Mouse (Mus musculus) heart, adult 2 months (tissue): ENCODE data around the gene Serping1. TPM values are rescaled to one million over a fixed set of nuclear protein-coding genes. Genes with fewer than 3 reads are reported as not detected.
A peak's percentile ranks its signal among the peaks of the same experiment; 100 is the strongest.
"Not testable (repeated sequence)": the region's sequence is repeated elsewhere in the genome, so short reads cannot be mapped to it uniquely, and the experiment has no call there.

Experiments used
- DNase-seq, 2 experiments: peaks; one replicate each; pipeline ENCODE4 v3.0.0; 2021
- H3K27ac ChIP-seq: fragments of 200-600 bp; 2 replicates; pipeline ENCODE4 v1.8.1; 2022
- H3K27me3 ChIP-seq: fragments of 200-500 bp; 2 replicates; pipeline ENCODE4 v1.6.1; 2012; ENCODE audit warnings: mild to moderate bottlenecking, low read length, inconsistent platforms, mixed read lengths; ENCODE audit not compliant: control insufficient read depth, insufficient read depth
- H3K36me3 ChIP-seq: fragments of 200-500 bp; 2 replicates; pipeline ENCODE4 v1.6.1; 2012; ENCODE audit warnings: low read length, inconsistent platforms; ENCODE audit not compliant: control insufficient read depth, insufficient read depth
- H3K4me1 ChIP-seq: fragments of 200-500 bp; 2 replicates; pipeline ENCODE4 v1.6.1; 2011; ENCODE audit warnings: low read length; ENCODE audit not compliant: control insufficient read depth, insufficient read depth
- H3K4me3 ChIP-seq: fragments of 200-600 bp; 2 replicates; pipeline ENCODE4 v1.8.1; 2022
- H3K79me2 ChIP-seq: fragments of 200-500 bp; replicated peaks from 2 replicates; pipeline ENCODE4 v1.6.1; 2012; ENCODE audit warnings: mild to moderate bottlenecking, inconsistent platforms, low read length, moderate library complexity, mixed read lengths; ENCODE audit not compliant: control insufficient read depth, insufficient read depth
- H3K9ac ChIP-seq: fragments of 200-500 bp; 2 replicates; pipeline ENCODE4 v1.6.1; 2012; ENCODE audit warnings: low read depth, mild to moderate bottlenecking, control low read depth, inconsistent platforms, low read length, mixed read lengths
- CTCF ChIP-seq: fragments of 200-600 bp; IDR thresholded peaks from 2 replicates; pipeline ENCODE4 v1.8.1; 2022; ENCODE audit warnings: antibody characterized with exemption, mild to moderate bottlenecking, moderate library complexity
- EP300 ChIP-seq: fragments of 200-500 bp; IDR thresholded peaks from 2 replicates; pipeline ENCODE4 v1.6.1; 2011; ENCODE audit warnings: low read depth, low read length, control low read depth; ENCODE audit not compliant: insufficient read depth
- POLR2A ChIP-seq: fragments of 200-500 bp; IDR thresholded peaks from 2 replicates; pipeline ENCODE4 v1.6.1; 2011; ENCODE audit warnings: mild to moderate bottlenecking, low read depth, low read length, control low read depth; ENCODE audit not compliant: insufficient read depth
- WGBS: fragments of 180-500 bp; shearing (Covaris S2); methylation state at CpG from one replicate; pipeline ENCODE4 v1.1.7; 2018; 5-methylcytosine and 5-hydroxymethylcytosine counted together
- intact Hi-C: fragments of 180-260 bp; cut with DNase I; formaldehyde crosslinking; loops from one replicate; pipeline ENCODE4 v1.15.1; 2025
- polyA plus RNA-seq: library from polyadenylated mRNA; depleted of rRNA; stranded (reverse); fragments of >200 nt; gene quantifications from 2 replicates; pipeline ENCODE4 v1.2.3, GENCODE M21; 2012
- total RNA-seq, 2 experiments: library from RNA; stranded (reverse); gene quantifications; 2 replicates each; pipeline ENCODE4 v1.2.3; 2021

Serping1 gene
- total and polyA plus RNA-seq, 3 experiments = 79.7 to 268 (median 81.5) TPM

DNA sequence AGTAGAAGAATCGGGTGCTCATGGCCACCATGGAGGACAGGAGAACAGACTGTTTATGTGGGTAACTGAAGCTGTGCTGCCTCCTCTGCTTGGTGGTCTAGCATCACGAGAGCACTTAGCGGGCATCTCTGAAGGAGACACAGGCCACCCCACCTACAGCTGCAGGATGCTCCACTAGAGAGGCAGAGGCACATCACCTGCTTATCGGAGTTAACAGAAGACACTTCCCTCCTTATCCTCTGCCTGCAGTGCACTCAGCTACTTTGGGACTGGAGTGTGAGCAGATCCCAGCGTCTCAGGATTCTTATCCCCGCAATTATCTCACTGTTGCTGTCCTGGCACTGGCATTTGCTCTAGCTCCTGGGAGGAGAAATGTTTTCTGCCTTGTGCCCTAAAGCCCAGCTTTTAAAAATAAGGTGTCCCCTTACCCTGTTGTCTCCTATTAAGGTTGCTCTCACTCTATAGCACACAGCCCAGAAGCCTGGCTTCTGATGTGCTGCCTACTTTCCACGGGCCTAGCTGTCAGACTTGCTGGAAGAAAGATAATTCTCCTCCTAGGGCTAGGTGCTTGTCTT, 39.8 kb downstream of the Serping1 start:
- no peak overlapping the region for H3K27ac ChIP-seq
- 12% methylated on average over 7 of the region's 7 CpGs for WGBS

DNA sequence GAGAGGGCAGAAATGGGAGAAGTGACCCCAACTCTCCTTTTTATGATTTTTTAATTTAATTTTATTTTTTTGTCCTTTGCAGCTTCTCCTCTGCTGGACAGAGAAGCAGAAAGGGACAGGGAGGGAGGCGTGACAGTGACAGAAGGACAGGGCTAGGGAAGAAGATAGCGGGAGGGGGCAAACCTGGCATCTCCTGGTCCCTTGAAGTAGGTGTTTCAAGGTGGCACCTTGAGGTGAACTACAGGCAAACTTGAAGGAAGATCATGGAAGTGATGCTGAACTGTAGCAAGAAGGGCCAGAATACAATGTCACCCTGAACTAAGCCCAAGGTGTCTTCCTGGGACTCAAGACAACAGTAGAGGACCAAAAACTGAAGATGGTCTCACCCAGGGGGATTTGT, 40.3 kb downstream of the Serping1 start:
- H3K36me3 ChIP-seq = no peaks in the 10 kb centered on the region
- DNase-seq = no peak
- WGBS = 4% methylated on average over 2 of the region's 2 CpGs
- no peaks in the 10 kb centered on the region for H3K79me2 ChIP-seq
- intact Hi-C loops = no loop called here
- TF ChIP-seq POLR2A = no peak
- TF ChIP-seq CTCF = no peak
- TF ChIP-seq EP300 = no peak
- H3K4me1 ChIP-seq = no peaks in the 10 kb centered on the region
- H3K9ac ChIP-seq = no peak overlapping the region
- no peak overlapping the region for H3K4me3 ChIP-seq
- no peak overlapping the region for H3K27ac ChIP-seq
- H3K27me3 ChIP-seq = peaks cover 5% of the 10 kb centered on the region

More for the DNA sequence above, 39.8 kb downstream of the Serping1 start:
- no peak for DNase-seq
- H3K79me2 ChIP-seq = no peaks in the 10 kb centered on the region
- TF ChIP-seq EP300 = no peak
- peaks cover 5% of the 10 kb centered on the region for H3K27me3 ChIP-seq
- no peak overlapping the region for H3K4me3 ChIP-seq
- no peaks in the 10 kb centered on the region for H3K4me1 ChIP-seq
- H3K9ac ChIP-seq = no peak overlapping the region
- H3K36me3 ChIP-seq = no peaks in the 10 kb centered on the region
- intact Hi-C loops = no loop called here

DNA sequence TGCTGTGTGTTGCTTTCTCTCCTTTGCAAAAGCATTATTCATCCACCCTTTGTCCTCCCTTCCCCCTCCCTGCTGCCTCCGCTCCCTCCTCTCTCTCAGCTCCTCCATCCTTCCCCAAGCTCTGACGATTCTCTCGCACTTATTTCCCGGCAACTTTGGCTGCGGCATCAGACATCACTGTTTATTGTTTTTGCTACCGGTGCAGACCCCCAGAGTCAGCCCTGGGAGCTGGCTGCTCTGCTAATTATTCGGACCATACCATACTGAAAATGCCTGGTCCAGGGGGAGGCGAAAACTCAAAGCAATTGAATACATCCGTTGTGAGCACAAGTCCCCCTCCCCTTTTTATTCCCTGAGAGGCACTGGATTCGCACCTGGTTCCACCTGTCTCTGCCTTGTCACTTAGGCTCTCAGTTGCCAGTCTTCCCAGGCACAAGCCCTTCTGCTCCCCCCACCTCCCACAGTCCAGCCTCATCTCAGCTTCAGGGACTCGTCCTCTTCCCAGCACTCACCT, 40.8 kb downstream of the Serping1 start:
- no peak for DNase-seq
- intact Hi-C loops = no loop called here
- Histone ChIP-seq H3K4me3 (no peak overlapping the region), H3K4me1 (no peaks in the 10 kb centered on the region), H3K36me3 (no peaks in the 10 kb centered on the region), H3K9ac (0 out of 2 replicates have a peak overlapping the region, but pooled peaks have one; percentile 12), H3K27ac (no peak overlapping the region), H3K27me3 (peaks cover 5% of the 10 kb centered on the region), H3K79me2 (no peaks in the 10 kb centered on the region)
- under 1% methylated on average over 11 of the region's 11 CpGs for WGBS
- no peak for TF ChIP-seq POLR2A
- no peak for TF ChIP-seq EP300
- no peak for TF ChIP-seq CTCF

- intact Hi-C loops = no loop called here
- 0 out of 2 replicates have a peak within 1 kb of the TSS, but pooled peaks have one; percentile 12 for H3K9ac ChIP-seq
- H3K27ac ChIP-seq = no peak within 1 kb of the TSS
- DNase-seq = peak; percentile 43 to 65
- no peaks in the 10 kb centered on the region for H3K79me2 ChIP-seq
- H3K27me3 ChIP-seq = peaks cover 5% of the 10 kb centered on the region
- H3K36me3 ChIP-seq = no peaks in the 10 kb centered on the region
- H3K4me1 ChIP-seq = no peaks in the 10 kb centered on the region
- 2% methylated on average over 8 of the region's 8 CpGs for WGBS
- H3K4me3 ChIP-seq = no peak within 1 kb of the TSS
- TF ChIP-seq POLR2A (peak; percentile 59; the same call in 1 of the 2 replicates), CTCF (no peak)
Measured at GRCm38 (mm10) chr2:84733579-84734300, 41.5 kb downstream of the Serping1 start, which contains the start of gene Ypel4. Gene Ypel4 (plus strand): TSS chr2:84734058.

DNA sequence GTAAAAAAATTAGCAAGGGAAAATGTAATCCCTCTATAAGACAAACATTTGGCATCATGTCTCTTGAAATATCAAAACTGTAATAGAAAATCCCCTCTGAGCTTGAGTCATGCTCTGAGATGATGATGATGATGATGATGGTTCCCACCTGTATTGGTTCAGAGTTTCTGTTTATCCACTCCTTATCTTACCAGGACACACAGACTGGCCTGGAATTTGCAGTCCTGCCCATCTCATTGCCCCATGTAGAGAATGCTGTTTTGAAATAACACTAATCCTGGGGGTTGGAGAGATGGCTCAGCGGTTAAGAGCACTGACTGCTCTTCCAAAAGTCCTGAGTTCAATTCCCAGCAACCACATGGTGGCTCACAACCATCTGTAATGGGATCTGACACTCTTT, 42.9 kb downstream of the Serping1 start:
- H3K9ac ChIP-seq = no peak overlapping the region
- no peak overlapping the region for H3K4me3 ChIP-seq
- H3K4me1 ChIP-seq = no peaks in the 10 kb centered on the region
- WGBS = 70% methylated on average over 1 of the region's 1 CpGs
- H3K36me3 ChIP-seq = no peaks in the 10 kb centered on the region
- DNase-seq = no peak
- peaks cover 5% of the 10 kb centered on the region for H3K27me3 ChIP-seq
- H3K79me2 ChIP-seq = no peaks in the 10 kb centered on the region
- H3K27ac ChIP-seq = no peak overlapping the region
- intact Hi-C loops = no loop called here
- TF ChIP-seq CTCF = no peak
- TF ChIP-seq EP300 = no peak
- no peak for TF ChIP-seq POLR2A

DNA sequence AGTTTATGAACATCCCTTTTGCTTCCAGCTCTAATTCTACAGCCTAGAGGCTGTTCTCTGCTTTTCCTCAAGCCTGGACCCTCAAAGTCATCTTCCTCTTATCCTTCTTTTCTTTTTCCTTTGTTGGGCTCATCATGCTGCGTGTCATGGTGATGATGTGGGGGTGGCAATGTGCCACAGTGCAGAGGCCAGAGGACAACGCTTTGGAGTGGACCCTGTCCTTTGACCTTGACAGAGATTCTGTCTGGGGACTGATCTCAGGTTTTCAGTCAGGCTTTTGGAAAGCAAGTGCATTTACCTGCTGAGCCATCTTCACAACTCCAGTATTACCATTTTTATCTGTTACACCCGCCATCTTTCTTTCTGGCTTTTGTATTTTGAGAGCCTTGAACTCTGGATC, 44.0 kb downstream of the Serping1 start:
- Histone ChIP-seq H3K79me2 (no peaks in the 10 kb centered on the region), H3K36me3 (no peaks in the 10 kb centered on the region), H3K4me1 (no peaks in the 10 kb centered on the region), H3K9ac (no peak overlapping the region), H3K4me3 (no peak overlapping the region), H3K27ac (no peak overlapping the region), H3K27me3 (peaks cover 3% of the 10 kb centered on the region)
- 57% methylated on average over 3 of the region's 3 CpGs for WGBS
- intact Hi-C loops = no loop called here
- TF ChIP-seq CTCF (no peak), POLR2A (no peak), EP300 (no peak)
- DNase-seq = no peak

- H3K27ac ChIP-seq, H3K79me2 ChIP-seq, H3K9ac ChIP-seq, DNase-seq, H3K4me1 ChIP-seq, H3K4me3 ChIP-seq, H3K27me3 ChIP-seq: not testable (repeated sequence)
- WGBS = 91% methylated on average over 5 of the region's 5 CpGs
- peaks cover 12% of the 10 kb centered on the region for H3K36me3 ChIP-seq
- intact Hi-C loops = loop anchor here (5.0 kb wide), 1 partner anchor 309 kb away; the partner anchor contains the start of genes P2rx3 and Ssrp1
Measured at GRCm38 (mm10) chr2:84728191-84728590, 47.1 kb downstream of the Serping1 start.
